Mouse (Mus musculus) embryonic facial prominence, embryonic 13.5 days (tissue): ENCODE measurements around the gene Gm28710. TPM values are rescaled to one million over a fixed set of nuclear protein-coding genes. Genes with fewer than 3 reads are reported as not detected.

Experiments
- ATAC-seq: fragments of 200-750 bp; cut with Nextera tagmentation; 2 replicates; pipeline ENCODE4 v1.8.0; 2017; ENCODE audit warnings: low read depth; ENCODE audit not compliant: insufficient number of reproducible peaks, insufficient read depth, low FRiP score, low TSS enrichment
- H3K27ac ChIP-seq: fragments of 300-500 bp; sonication (generic); 2 replicates; pipeline ENCODE4 v1.5.1; 2015; ENCODE audit warnings: moderate library complexity, mild to moderate bottlenecking, inconsistent platforms
- H3K27me3 ChIP-seq: fragments of 300-500 bp; sonication (generic); 2 replicates; pipeline ENCODE4 v1.6.1; 2015; ENCODE audit warnings: mild to moderate bottlenecking, inconsistent platforms
- H3K36me3 ChIP-seq: fragments of 300-500 bp; sonication (generic); 2 replicates; pipeline ENCODE4 v1.6.1; 2015; ENCODE audit warnings: mild to moderate bottlenecking, inconsistent platforms
- H3K4me1 ChIP-seq: fragments of 300-500 bp; sonication (generic); 2 replicates; pipeline ENCODE4 v1.6.1; 2015; ENCODE audit warnings: inconsistent platforms
- H3K4me2 ChIP-seq: fragments of 300-500 bp; sonication (generic); 2 replicates; pipeline ENCODE4 v1.6.1; 2015; ENCODE audit warnings: moderate library complexity, mild to moderate bottlenecking, inconsistent platforms
- H3K4me3 ChIP-seq: fragments of 300-500 bp; sonication (generic); 2 replicates; pipeline ENCODE4 v1.5.1; 2015; ENCODE audit warnings: mild to moderate bottlenecking, inconsistent platforms
- H3K9ac ChIP-seq: fragments of 300-500 bp; sonication (generic); 2 replicates; pipeline ENCODE4 v1.6.1; 2015; ENCODE audit warnings: mild to moderate bottlenecking, inconsistent platforms
- H3K9me3 ChIP-seq: fragments of 300-500 bp; sonication (generic); 2 replicates; pipeline ENCODE4 v1.6.1; 2016; ENCODE audit warnings: inconsistent platforms
- WGBS: fragments of 180-500 bp; shearing (Covaris S2); methylation state at CpG from one replicate; pipeline ENCODE4 v1.1.7; 2015; ENCODE audit warnings: mixed read lengths; 5-methylcytosine and 5-hydroxymethylcytosine counted together
- polyA plus RNA-seq: library from polyadenylated mRNA; unstranded; fragments of >200 nt; fragmentation: Nextera tagmentation; extraction: Ambion mirVana; gene quantifications from 2 replicates; pipeline ENCODE4 v1.2.1, GENCODE M21; 2015

The Gm28710 gene
- 0.14 TPM in 1 of 2 replicates, not detected in the other for polyA plus RNA-seq

DNA sequence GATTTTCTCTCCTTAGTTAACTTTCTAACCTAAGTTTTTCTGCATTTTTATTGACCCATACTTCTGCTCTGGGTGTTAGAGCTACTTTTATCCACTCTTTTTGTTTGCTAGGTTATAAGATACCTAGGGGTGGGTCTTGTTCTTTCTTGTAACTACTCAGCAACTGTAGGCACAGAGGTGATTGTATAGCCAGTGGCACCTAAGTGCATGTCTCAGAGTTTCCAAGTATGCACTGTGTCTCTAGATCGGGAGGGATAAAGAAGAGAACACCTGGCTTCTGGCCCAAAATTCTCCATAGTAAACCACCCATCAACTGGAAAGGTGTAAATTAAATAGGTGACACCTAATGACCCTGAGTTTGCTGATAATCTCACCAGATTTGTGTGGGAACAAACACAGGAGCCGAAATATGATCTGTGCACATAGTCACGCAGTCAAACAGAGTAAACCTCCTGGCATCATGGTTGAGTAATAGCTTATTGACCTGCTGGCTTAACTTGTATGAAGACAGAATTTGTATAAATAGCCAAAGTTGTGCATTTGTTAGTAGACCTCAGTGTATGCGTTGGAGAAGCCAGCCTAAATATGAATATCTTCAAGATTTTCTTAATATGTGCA, at the start of gene Gm28710:
Gm28710 (plus strand) TSS at position 568 of the 618 bp plus-strand sequence.
- Histone ChIP-seq H3K9ac (no peak within 1 kb of the TSS), H3K27ac (no peak within 1 kb of the TSS), H3K27me3 (no peaks in the 10 kb centered on the region), H3K36me3 (no peaks in the 10 kb centered on the region), H3K4me2 (no peak within 1 kb of the TSS), H3K4me1 (no peaks in the 10 kb centered on the region), H3K4me3 (no peak within 1 kb of the TSS), H3K9me3 (no peaks in the 10 kb centered on the region)
- ATAC-seq, result no peak
- 73% methylated on average over 4 of the region's 4 CpGs for WGBS

DNA sequence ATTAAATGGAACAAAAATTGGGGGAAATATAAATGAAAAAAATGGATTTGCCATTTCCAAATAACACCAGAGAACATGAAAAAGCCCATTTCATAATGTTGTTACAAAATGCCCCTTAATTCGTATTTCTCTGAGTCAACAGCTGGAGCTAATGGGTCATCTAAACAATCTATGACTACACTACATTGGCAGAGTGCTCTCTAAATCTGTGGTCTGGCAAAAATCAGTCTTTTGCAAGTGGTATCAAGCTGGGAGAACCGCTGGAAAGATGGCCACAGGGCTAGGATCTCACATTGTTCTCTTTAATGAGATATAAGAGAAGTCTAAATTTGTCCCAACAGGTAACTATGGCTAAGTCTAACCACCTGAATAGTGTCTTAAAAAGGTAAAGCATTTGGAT, 14.4 kb upstream of the Gm28710 start:
- no peak overlapping the region for H3K4me2 ChIP-seq
- 70% methylated on average over 2 of the region's 2 CpGs for WGBS
- ATAC-seq, result no peak
- H3K27ac ChIP-seq, result no peak overlapping the region
- H3K4me1 ChIP-seq, result peaks cover 7% of the 10 kb centered on the region
- no peak overlapping the region for H3K9ac ChIP-seq
- peaks cover 6% of the 10 kb centered on the region; the same call in 1 of the 2 replicates for H3K9me3 ChIP-seq
- H3K4me3 ChIP-seq, result no peak overlapping the region
- H3K27me3 ChIP-seq, result no peaks in the 10 kb centered on the region
- no peaks in the 10 kb centered on the region for H3K36me3 ChIP-seq

DNA sequence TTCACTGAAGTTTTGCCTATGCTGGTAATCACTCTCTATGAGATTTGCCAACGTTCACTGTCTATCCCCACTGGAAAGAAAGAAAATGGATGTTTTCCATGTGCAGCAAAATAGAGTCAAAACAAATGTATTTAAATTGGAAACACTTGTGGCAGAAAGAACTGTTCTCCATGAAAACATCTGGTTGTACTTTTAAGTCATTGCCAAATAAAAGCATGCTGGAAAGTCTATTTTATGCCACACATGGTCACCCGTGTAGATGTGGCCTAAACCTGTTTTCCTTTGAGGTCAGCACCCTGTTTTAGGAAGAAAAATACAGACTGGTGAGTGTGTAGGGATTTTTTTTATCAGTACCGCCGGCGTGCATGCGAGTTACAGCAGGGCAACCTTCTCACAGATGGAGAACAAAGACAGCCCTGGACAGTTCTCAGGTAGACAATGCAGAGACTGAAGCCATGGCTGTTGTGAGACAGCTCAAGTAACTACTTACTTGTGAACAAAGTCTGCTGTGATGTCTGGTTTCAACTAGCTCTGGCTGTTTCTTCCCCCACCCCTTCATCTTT, 12.9 kb upstream of the Gm28710 start:
- H3K9me3 ChIP-seq, result no peaks in the 10 kb centered on the region
- no peak overlapping the region for H3K9ac ChIP-seq
- H3K4me3 ChIP-seq, result no peak overlapping the region
- no peaks in the 10 kb centered on the region for H3K36me3 ChIP-seq
- WGBS, result 23% methylated on average over 6 of the region's 6 CpGs
- peak overlapping the region; percentile 83 for H3K27ac ChIP-seq
- H3K27me3 ChIP-seq, result no peaks in the 10 kb centered on the region
- peak; percentile 43; the same call in 1 of the 2 replicates for ATAC-seq
- H3K4me1 ChIP-seq, result peaks cover 7% of the 10 kb centered on the region
- peak overlapping the region; percentile 31; the same call in 1 of the 2 replicates for H3K4me2 ChIP-seq

DNA sequence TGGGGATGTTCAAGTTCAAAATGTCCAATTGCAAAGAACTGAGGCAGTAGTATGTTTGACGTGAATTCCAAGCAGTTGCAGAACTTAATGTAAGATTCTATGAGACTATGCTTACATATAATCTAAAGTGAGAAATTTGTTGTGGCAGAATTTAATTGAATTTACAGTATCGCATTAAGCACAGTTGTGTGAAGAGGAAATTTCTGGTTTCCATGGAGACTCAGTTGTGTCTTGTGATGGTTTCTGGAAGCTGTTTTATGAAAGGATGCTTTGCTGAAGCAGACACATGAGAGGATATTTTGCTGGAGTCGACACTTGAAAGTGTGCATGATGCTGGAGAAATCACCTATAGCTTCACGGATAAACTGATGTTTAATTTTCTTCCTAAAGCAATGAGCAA, 6.0 kb upstream of the Gm28710 start:
- WGBS, result 76% methylated on average over 4 of the region's 4 CpGs
- Histone ChIP-seq H3K36me3 (no peaks in the 10 kb centered on the region), H3K9me3 (no peaks in the 10 kb centered on the region), H3K9ac (no peak overlapping the region), H3K27ac (no peak overlapping the region), H3K4me2 (no peak overlapping the region), H3K27me3 (no peaks in the 10 kb centered on the region), H3K4me1 (no peaks in the 10 kb centered on the region), H3K4me3 (no peak overlapping the region)
- ATAC-seq, result no peak

DNA sequence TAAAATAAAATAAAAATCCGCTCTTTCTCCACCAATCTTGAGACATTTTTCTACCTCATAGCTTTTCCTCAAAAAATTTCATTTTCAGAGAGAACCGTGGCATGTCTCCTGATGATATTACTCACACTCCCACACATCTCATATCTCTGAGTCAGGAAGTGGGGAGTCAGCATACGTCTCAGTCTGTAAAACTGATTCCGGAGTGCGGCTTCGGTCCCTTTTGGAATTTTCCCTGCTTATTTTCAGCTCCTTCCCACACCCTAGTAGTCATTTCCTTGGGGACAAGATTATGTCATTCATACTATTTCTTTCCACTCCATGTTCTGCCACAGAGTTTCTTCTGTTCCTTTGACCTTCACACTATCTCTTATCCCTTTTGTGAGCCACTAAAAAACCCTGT, 3.4 kb downstream of the Gm28710 start:
- Histone ChIP-seq H3K4me1 (no peaks in the 10 kb centered on the region), H3K36me3 (no peaks in the 10 kb centered on the region), H3K9me3 (no peaks in the 10 kb centered on the region), H3K9ac (no peak overlapping the region), H3K27me3 (no peaks in the 10 kb centered on the region), H3K4me2 (no peak overlapping the region), H3K4me3 (no peak overlapping the region), H3K27ac (no peak overlapping the region)
- no peak for ATAC-seq
- WGBS, result 83% methylated on average over 6 of the region's 6 CpGs

DNA sequence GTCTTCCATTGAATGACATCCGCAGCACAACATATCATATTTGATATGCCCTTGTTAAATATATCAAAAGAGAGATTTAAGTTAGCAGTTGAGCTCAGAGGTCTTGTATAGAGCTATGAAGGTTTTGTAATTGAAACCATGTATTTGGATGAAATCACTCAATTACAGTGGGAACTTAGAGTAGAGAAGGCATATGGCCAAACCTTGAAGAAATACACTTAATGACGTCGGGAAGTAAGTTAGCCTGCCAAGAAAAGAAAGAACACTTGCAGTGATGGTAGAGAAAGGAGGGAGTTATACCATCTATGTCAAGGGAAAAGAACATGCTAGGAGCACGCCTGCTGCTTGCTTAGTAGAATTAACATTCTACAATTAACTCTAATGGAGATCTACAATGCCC, 11.1 kb downstream of the Gm28710 start:
- Histone ChIP-seq H3K27ac (no peak overlapping the region), H3K36me3 (no peaks in the 10 kb centered on the region), H3K9me3 (no peaks in the 10 kb centered on the region), H3K4me3 (no peak overlapping the region), H3K4me2 (no peak overlapping the region), H3K4me1 (no peaks in the 10 kb centered on the region), H3K9ac (no peak overlapping the region), H3K27me3 (no peaks in the 10 kb centered on the region)
- 56% methylated on average over 4 of the region's 4 CpGs for WGBS
- ATAC-seq, result no peak

DNA sequence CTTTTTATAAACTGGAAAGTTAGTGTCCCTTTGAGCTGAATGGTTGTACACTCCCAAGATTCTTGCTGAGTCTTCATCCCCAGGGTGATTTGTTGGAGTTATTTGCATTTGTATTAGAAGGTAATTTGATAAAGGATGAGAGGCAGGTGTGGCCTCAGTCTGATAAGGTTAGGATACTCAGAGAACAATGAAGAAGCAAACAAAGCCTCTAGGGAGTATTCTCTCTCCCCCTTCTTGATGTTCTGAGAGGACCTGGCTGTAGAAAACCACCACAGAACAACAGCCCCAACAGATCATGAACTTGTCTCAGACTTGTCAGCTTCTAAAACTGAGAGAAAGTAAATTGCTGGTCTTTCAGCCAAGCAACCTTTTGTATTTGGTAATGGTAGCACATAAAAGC, 47.4 kb downstream of the Gm28710 start:
- Histone ChIP-seq H3K36me3 (no peaks in the 10 kb centered on the region), H3K9me3 (no peaks in the 10 kb centered on the region), H3K4me2 (no peak overlapping the region), H3K4me1 (no peaks in the 10 kb centered on the region), H3K4me3 (no peak overlapping the region), H3K9ac (no peak overlapping the region), H3K27ac (no peak overlapping the region), H3K27me3 (no peaks in the 10 kb centered on the region)
- no peak for ATAC-seq

DNA sequence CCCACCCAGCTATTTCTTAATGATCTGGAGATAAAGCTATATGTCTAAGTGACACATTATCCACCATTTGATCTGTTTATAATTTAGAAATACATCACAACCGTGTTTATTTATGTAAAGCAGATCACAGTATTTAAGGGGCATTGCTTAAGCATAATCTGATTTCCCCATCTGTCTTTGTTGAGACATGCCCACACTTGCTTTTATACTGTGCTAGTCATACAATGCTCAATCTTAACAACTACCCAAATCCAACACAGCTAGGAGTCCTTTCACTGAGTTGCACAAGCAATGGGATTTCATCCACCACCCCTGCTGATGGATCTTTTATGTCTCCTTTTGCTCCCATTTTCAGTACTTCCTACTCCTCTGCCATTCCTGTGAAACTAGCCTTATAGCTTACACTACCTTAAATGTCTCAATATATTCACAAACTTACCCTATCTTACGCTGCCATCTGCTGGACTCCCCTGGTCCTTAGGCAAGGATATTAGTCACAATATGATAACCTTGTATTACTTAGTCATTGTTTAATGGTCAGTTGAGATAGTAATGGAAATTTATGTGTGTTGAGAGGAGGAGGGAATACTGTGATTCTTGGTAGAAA, 77.8 kb downstream of the Gm28710 start:
- H3K9me3 ChIP-seq, result no peaks in the 10 kb centered on the region
- H3K27me3 ChIP-seq, result no peaks in the 10 kb centered on the region
- H3K4me2 ChIP-seq, result no peak overlapping the region
- 40% methylated on average over 2 of the region's 2 CpGs for WGBS
- no peaks in the 10 kb centered on the region for H3K4me1 ChIP-seq
- H3K36me3 ChIP-seq, result no peaks in the 10 kb centered on the region
- H3K4me3 ChIP-seq, result no peak overlapping the region
- no peak; the same call in 1 of the 2 replicates for ATAC-seq
- H3K27ac ChIP-seq, result no peak overlapping the region
- H3K9ac ChIP-seq, result no peak overlapping the region

DNA sequence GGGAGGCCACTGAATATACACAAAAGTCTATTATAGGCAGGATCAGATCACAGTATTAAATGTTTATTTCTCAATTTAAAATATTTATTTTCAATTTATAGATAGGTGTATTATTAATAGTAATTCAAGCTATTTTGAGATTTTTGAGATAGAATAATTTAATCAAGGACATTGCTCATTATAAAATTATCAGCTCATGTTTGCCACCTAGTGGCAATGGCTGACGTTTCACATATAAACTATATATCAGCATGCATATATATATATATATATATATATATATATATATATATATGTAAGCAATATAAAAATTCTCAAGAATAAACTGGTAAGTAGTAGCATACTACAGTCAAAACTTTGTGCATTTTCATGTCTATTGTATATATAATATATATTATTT, 102.6 kb downstream of the Gm28710 start:
- 15% methylated on average over 1 of the region's 1 CpGs for WGBS
- Histone ChIP-seq H3K27me3 (no peaks in the 10 kb centered on the region), H3K27ac (no peak overlapping the region), H3K9ac (no peak overlapping the region), H3K4me2 (no peak overlapping the region), H3K36me3 (no peaks in the 10 kb centered on the region), H3K9me3 (no peaks in the 10 kb centered on the region), H3K4me1 (no peaks in the 10 kb centered on the region), H3K4me3 (no peak overlapping the region)
- ATAC-seq, result no peak

DNA sequence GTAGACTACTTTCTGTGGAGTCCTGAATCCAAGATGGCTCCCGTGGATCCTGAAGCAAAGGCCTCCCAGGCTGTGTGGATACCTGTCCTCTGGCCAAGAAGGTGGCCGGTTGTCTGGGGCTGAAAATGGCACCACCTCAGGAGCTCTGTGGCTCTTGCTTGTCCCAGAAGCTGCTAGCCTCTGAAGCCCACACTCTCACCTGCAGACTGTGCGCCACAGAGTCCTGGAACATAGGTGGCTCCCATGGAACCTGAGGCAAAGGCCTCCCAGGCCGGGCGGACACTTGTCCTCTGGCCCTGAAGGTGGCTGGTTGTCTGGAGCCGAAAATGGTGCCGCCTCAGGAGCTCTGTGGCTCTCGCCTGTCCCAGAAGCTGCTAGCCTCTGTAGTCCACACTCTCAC, 128.2 kb downstream of the Gm28710 start:
- H3K4me1 ChIP-seq, result no peaks in the 10 kb centered on the region
- no peak overlapping the region for H3K4me2 ChIP-seq
- ATAC-seq, result no peak
- no peak overlapping the region for H3K4me3 ChIP-seq
- no peaks in the 10 kb centered on the region for H3K9me3 ChIP-seq
- no peaks in the 10 kb centered on the region for H3K27me3 ChIP-seq
- H3K9ac ChIP-seq, result no peak overlapping the region
- no peak overlapping the region for H3K27ac ChIP-seq
- no peaks in the 10 kb centered on the region for H3K36me3 ChIP-seq
- WGBS, result 90% methylated on average over 8 of the region's 8 CpGs

DNA sequence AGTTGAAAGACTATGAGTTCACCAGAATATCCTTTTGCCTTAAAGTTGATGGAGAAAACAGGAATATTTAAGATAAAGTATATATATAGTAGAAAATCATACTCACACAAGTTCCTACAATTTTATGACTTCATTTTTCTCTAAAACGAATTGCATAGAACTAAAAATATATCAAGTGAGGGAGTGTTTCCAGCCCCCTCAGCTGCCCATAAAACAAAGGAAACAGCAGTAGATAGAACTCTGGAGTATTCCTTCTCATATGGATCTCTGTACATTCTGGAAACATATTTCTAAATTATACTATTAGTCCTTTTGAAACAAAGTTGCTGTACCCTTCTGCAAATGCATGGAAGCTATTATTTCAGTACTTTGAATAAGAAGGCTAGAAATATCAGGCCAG, 130.9 kb downstream of the Gm28710 start:
- Histone ChIP-seq H3K4me1 (no peaks in the 10 kb centered on the region), H3K27ac (no peak overlapping the region), H3K4me3 (no peak overlapping the region), H3K9ac (no peak overlapping the region), H3K4me2 (no peak overlapping the region), H3K9me3 (no peaks in the 10 kb centered on the region), H3K27me3 (no peaks in the 10 kb centered on the region), H3K36me3 (no peaks in the 10 kb centered on the region)
- 61% methylated on average over 1 of the region's 1 CpGs for WGBS
- ATAC-seq, result no peak
